Mouse (Mus musculus): Measurements from ENCODE around the gene Dnmt3c.

GRCm38 (mm10) chr2:153649298-153650013 is 47.0 kb upstream of the Dnmt3c start, which contains the start of gene Dnmt3b:
- TF ChIP-seq CTCF (IDR thresholded peaks at IDR 0.05) (peak; percentile 32), EP300 (IDR thresholded peaks at IDR 0.05) (no peak)

Measured in lung, postnatal 0 days (tissue).